Mouse (Mus musculus) cortical plate, adult 2 months (tissue): Measurements from ENCODE around the gene Nphs1. TPM values are rescaled to one million over a fixed set of nuclear protein-coding genes. Genes with fewer than 3 reads are reported as not detected.
A peak's percentile ranks its signal among the peaks of the same experiment; 100 is the strongest.

Experiments
- H3K27ac ChIP-seq: fragments of 200-500 bp; 2 replicates; pipeline ENCODE4 v1.5.1; 2012; ENCODE audit warnings: low read length, control low read depth, inconsistent platforms; ENCODE audit not compliant: insufficient read depth
- H3K4me1 ChIP-seq: fragments of 200-500 bp; 2 replicates; pipeline ENCODE4 v1.6.1; 2011; ENCODE audit warnings: low read length; ENCODE audit not compliant: control insufficient read depth, insufficient read depth
- H3K4me3 ChIP-seq: fragments of 200-500 bp; 2 replicates; pipeline ENCODE4 v1.5.1; 2011; ENCODE audit warnings: mild to moderate bottlenecking, low read length, control low read depth; ENCODE audit not compliant: insufficient read depth
- CTCF ChIP-seq: fragments of 200-500 bp; IDR thresholded peaks from 2 replicates; pipeline ENCODE4 v1.5.1; 2011; ENCODE audit warnings: mild to moderate bottlenecking, control low read depth, low read length; ENCODE audit not compliant: insufficient read depth; ENCODE audit errors: extremely low read depth
- POLR2A ChIP-seq: fragments of 200-500 bp; IDR thresholded peaks from 2 replicates; pipeline ENCODE4 v1.6.1; 2011; ENCODE audit warnings: mild to moderate bottlenecking, low read length, control low read depth; ENCODE audit not compliant: insufficient read depth; ENCODE audit errors: extremely low read depth
- polyA plus RNA-seq: library from polyadenylated mRNA; depleted of rRNA; stranded (reverse); fragments of >200 nt; gene quantifications from 2 replicates; pipeline ENCODE4 v1.2.3, GENCODE M21; 2012

Gene Nphs1
- polyA plus RNA-seq, 1 experiment: 1.4 TPM

- Histone ChIP-seq H3K4me3 (no peak overlapping the region), H3K4me1 (no peaks in the 10 kb centered on the region), H3K27ac (no peak overlapping the region)
- no peak for TF ChIP-seq CTCF
- TF ChIP-seq POLR2A: no peak
These were observed 21.2 kb upstream of the Nphs1 start for GRCm38 (mm10) chr7:30436879-30437278.

GRCm38 (mm10) chr7:30439734-30440133, 18.4 kb upstream of the Nphs1 start:
- no peak overlapping the region for H3K27ac ChIP-seq
- no peaks in the 10 kb centered on the region for H3K4me1 ChIP-seq
- TF ChIP-seq POLR2A (no peak), CTCF (no peak)
- no peak overlapping the region for H3K4me3 ChIP-seq

- no peak overlapping the region for H3K27ac ChIP-seq
- no peak for TF ChIP-seq POLR2A
- TF ChIP-seq CTCF: peak; percentile 74
- no peaks in the 10 kb centered on the region for H3K4me1 ChIP-seq
- H3K4me3 ChIP-seq: no peak overlapping the region
These were observed 17.4 kb upstream of the Nphs1 start for GRCm38 (mm10) chr7:30440697-30441096.

- no peak overlapping the region for H3K27ac ChIP-seq
- H3K4me3 ChIP-seq: peak overlapping the region; percentile 87
- no peak for TF ChIP-seq CTCF
- TF ChIP-seq POLR2A: no peak
- no peaks in the 10 kb centered on the region for H3K4me1 ChIP-seq
These were observed 14.4 kb upstream of the Nphs1 start for GRCm38 (mm10) chr7:30443696-30444095.

GRCm38 (mm10) chr7:30444154-30444970, 13.8 kb upstream of the Nphs1 start:
- peak; percentile 51; the same call in 1 of the 2 replicates for TF ChIP-seq POLR2A
- TF ChIP-seq CTCF: no peak
- Histone ChIP-seq H3K27ac (peak overlapping the region; percentile 98), H3K4me3 (peak overlapping the region; percentile 87), H3K4me1 (no peaks in the 10 kb centered on the region)

GRCm38 (mm10) chr7:30444971-30445751, 13.0 kb upstream of the Nphs1 start, which contains the start of gene Aplp1:
Aplp1 (minus strand) TSS chr7:30445535.
- H3K4me1 ChIP-seq: no peaks in the 10 kb centered on the region
- peak within 1 kb of the TSS; percentile 87 for H3K4me3 ChIP-seq
- H3K27ac ChIP-seq: peak within 1 kb of the TSS; percentile 98
- TF ChIP-seq POLR2A (no peak), CTCF (no peak)

GRCm38 (mm10) chr7:30450241-30450640, 7.9 kb upstream of the Nphs1 start:
- no peak for TF ChIP-seq POLR2A
- TF ChIP-seq CTCF: no peak
- Histone ChIP-seq H3K4me1 (no peaks in the 10 kb centered on the region), H3K27ac (0 out of 2 replicates have a peak overlapping the region, but pooled peaks have one; percentile 34), H3K4me3 (no peak overlapping the region)

GRCm38 (mm10) chr7:30453327-30453726, 4.8 kb upstream of the Nphs1 start:
- no peak overlapping the region for H3K4me3 ChIP-seq
- no peaks in the 10 kb centered on the region for H3K4me1 ChIP-seq
- H3K27ac ChIP-seq: no peak overlapping the region
- no peak for TF ChIP-seq POLR2A
- TF ChIP-seq CTCF: no peak

GRCm38 (mm10) chr7:30453766-30454165, 4.3 kb upstream of the Nphs1 start:
- Histone ChIP-seq H3K27ac (no peak overlapping the region), H3K4me3 (no peak overlapping the region), H3K4me1 (no peaks in the 10 kb centered on the region)
- TF ChIP-seq POLR2A (no peak), CTCF (no peak)

GRCm38 (mm10) chr7:30454259-30454658, 3.9 kb upstream of the Nphs1 start:
- no peak overlapping the region for H3K4me3 ChIP-seq
- no peaks in the 10 kb centered on the region for H3K4me1 ChIP-seq
- TF ChIP-seq CTCF (no peak), POLR2A (no peak)
- H3K27ac ChIP-seq: no peak overlapping the region
